Mouse (Mus musculus) right cerebral cortex, postnatal 10 days (tissue): ENCODE data around the gene Ppp1r13b.

Experiments
- DNase-seq, 2 experiments: peaks; one replicate each; pipeline ENCODE4 v3.0.0; 2021; ENCODE audit warnings: low spot score in 2 of 2

The Ppp1r13b gene

DNA sequence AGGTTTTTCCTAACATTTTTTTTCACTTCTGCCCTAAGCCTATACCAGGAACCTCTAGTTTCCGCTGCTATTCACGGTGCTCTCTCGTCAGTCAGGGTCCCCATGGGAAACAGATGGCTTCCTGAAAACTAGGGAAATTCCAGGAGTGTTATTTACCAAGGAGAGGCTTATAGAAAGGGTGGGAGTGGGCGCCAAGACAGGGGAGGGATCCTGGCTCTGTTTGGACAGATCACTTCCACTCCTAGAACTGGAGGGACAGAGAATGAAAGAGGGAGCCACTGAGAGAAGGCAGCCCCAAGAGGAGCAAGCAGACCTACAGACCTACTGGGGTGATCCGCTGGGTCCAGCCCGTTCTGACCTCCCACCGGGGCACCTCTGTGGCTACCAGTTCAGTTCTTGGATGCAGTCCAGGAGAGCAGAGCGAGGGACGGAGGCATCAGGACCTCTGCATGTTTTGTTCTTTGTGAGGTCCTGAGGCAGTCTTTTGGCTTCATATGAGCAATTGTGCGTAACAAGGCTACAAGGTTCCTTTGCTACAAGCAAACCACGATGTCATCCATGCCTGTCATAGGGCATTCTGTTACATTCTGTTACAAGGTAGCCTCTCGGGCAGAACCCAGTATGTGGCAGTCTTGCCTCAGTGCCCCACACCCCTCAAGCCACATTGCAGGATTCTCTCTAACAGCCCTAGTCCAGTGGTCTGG, 8.8 kb upstream of the Ppp1r13b start:
- no peak for DNase-seq

- DNase-seq, result no peak
Measured at GRCm38 (mm10) chr12:111915781-111916180, 7.9 kb upstream of the Ppp1r13b start.

- DNase-seq, result no peak
Measured at GRCm38 (mm10) chr12:111914031-111914430, 6.1 kb upstream of the Ppp1r13b start.

DNA sequence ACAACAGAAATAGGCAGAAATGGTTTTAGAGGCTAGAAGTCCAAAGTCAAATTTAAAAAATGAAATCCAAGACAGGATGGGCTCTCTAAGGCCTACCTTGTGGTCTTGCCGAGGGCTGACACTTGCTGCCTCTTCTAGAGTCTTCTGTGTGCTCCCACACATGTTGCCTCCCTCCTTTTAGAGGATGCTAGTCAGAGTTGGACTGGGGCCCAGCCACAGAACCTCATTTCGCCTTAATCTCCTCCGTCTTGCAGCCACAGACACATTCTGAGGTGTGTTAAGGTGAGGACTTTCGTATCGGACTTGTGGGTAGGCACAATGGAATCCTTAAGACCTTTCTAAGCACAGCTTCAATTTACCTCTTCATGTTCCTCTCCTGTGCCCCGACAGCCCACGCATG, 4.9 kb upstream of the Ppp1r13b start:
- DNase-seq, result no peak

GRCm38 (mm10) chr12:111911796-111912195, 3.9 kb upstream of the Ppp1r13b start:
- DNase-seq, result no peak

DNA sequence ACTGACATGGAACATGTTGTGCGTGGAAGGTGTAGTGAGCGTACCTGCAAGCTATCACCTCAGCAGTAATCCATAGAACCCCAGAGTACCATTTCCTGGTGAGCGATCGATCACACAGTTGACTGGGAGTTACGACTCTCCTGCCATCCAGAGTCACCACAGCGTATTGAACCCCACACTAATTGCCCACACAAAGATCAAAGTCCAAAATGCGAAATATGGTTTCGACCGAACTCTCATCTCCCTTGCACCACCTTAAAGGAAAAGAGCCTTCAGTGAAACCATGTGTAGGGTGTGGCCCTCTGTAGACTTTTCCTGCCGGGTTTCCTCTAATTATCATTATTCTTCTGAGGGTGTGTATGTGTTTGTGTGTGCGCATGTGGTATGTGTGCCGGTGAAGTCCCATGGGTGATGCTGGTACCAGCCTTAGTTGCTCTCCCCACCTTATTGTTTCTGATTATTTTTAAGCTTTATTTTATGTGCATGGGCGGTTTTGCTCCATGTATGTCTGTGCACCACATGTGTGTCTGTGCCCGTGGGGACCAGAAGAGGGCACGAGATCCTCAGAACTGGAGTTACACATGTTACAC, 3.4 kb upstream of the Ppp1r13b start:
- no peak for DNase-seq

- DNase-seq, result no peak
Measured at GRCm38 (mm10) chr12:111908997-111909550, 1.2 kb upstream of the Ppp1r13b start.

GRCm38 (mm10) chr12:111907421-111907891, 454 bp downstream of the Ppp1r13b start:
- DNase-seq, result peak; percentile 71 to 73

- DNase-seq, result no peak
Measured at GRCm38 (mm10) chr12:111906309-111906875, 1.5 kb downstream of the Ppp1r13b start.

GRCm38 (mm10) chr12:111902488-111902887, 5.4 kb downstream of the Ppp1r13b start:
- DNase-seq, result no peak

DNA sequence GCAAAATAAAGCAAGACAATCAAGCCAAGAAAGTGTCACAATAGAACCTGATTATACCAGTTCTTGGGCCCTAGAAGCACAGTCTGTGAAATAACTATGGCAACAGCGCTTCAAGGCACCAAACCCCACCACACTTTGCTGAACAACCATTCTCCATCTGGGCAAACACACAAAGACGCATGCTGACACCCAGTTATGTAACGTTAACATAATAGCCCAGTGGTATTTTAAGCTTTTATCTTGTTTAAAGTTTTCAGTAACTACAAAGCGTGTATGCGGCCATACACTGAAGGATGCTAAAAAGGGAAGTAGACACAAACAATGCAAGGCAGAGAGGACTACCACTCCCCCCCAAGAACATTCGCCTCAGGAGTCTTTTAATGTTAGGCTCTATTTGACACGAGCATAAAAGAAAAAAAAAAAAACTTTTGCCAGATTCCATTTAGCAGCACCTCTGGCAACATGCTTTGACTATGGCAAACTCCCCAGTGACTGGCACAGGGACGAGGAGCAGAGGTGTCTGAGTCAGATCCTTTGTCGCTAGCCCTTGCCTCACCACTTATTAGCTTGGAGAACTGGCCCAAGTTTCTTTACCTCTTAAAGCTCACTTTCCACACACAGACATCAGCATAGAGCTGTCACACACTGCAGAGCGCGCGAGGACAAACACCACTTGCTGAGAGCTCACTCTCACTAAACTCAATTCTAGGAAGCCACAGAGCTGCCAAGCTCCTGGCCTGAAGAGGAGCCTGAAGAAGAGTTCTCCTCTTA, 6.6 kb downstream of the Ppp1r13b start:
- DNase-seq, result peak; percentile 53 to 80

DNA sequence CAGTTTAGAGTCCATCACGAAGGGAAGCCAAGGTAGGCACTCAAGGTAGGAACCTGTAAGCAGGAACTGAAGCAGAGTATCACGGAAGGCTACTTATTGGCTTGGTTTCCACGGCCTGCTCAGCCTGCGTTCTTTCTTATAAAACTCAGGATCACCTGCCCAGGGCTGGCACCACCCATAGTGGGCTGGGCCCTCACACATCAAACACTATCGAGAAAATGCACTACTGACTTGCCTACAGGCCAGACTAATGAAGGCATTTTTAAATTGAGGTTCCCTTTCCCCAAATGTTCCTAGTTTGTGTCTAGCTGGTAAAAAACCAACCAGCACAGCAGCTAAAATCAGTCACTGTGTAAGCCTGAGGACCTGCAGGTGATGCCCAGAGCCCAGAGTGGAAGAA, 8.3 kb downstream of the Ppp1r13b start:
- DNase-seq, result peak in 1 of 2 experiments; percentile 17

DNA sequence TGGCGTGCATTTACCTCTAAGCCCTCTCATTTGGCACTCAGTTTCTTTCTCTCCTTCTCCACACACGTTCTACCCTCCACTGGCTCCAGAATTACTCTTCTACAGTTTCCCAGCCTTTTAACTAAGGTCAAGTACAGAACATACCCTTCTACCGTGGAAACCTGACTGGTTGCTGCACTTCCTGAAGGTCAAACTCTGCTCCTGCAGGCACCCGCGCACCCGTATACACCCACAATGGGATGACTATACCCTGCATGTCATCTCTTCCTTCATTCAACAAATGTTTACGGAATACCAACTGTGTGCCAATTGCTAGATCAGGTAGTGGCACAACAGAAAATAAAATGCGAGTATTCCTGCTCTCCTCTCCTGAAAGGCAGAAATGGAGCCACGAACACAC, 9.2 kb downstream of the Ppp1r13b start:
- DNase-seq, result peak in 1 of 2 experiments; percentile 18

GRCm38 (mm10) chr12:111896908-111897661, 10.8 kb downstream of the Ppp1r13b start:
- DNase-seq, result no peak

- peak in 1 of 2 experiments; percentile 38 for DNase-seq
Measured at GRCm38 (mm10) chr12:111894082-111894481, 13.8 kb downstream of the Ppp1r13b start.

DNA sequence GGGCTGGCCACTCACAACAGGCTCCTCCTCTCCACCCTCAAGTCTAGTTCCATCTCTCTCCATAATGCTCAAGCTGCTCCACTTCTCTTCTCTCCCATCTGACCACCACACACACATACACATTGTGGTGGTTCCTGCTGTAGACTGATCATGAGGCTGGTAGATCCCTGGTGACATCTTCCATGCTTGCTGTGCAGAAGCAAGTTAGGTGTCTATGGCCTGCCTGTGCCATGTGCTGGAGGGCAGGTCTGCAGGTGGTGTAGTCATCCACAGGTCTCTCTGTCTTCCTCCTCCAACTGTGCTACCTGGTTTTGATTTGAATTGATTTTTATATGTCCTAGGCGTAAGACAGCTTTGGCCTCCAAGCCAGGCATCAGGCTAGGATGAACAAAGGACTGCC, 14.9 kb downstream of the Ppp1r13b start:
- no peak for DNase-seq

DNA sequence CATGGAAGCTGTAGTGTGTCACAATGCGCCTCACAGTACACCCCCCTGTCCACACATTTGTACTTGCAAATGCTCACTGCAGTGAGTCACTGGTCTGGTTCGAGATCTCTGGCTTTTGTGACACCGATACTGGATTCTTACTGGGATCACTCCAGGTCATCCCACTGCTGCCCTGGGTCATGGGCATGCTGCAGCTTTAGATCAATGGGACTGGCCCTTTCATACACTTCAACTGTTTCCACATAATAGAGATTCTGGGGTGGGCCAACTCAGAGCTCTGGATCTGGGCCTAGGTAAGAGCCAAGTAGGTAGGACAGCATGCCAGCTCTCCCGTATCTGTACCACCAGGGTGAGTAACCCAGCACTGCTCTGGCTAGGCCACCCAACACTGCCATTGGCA, 16.1 kb downstream of the Ppp1r13b start:
- no peak for DNase-seq

- no peak for DNase-seq
Measured at GRCm38 (mm10) chr12:111889251-111889650, 18.7 kb downstream of the Ppp1r13b start.

- no peak for DNase-seq
Measured at GRCm38 (mm10) chr12:111888303-111888864, 19.5 kb downstream of the Ppp1r13b start.

GRCm38 (mm10) chr12:111887005-111887404, 20.9 kb downstream of the Ppp1r13b start:
- DNase-seq, result no peak

DNA sequence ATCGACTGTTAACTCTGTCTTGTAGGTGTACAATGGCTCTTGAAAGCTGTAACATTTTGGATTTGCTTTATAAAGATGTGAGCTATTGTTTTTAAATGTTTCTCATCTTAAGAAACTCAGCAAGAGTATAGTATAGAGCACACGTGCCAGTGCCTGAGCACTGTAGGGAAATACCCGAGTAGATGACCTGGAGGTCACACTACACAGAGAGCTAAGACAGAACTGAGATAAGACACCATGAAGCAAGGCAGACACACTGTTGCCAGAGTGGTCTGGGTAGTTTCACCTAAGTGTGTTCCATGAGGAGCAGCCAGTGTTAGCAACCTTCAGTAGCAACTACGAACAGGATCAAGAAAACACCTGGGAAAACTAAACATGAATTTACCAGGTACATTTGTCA, 25.1 kb downstream of the Ppp1r13b start:
- DNase-seq, result no peak
